Mouse (Mus musculus) hindbrain, embryonic 10.5 days (tissue): ENCODE data around the gene Gm10272. TPM values are rescaled to one million over a fixed set of nuclear protein-coding genes. Genes with fewer than 3 reads are reported as not detected.

Experiments
- DNase-seq: peaks from one replicate; pipeline ENCODE4 v3.0.0-alpha.2; 2017; ENCODE audit warnings: low spot score
- H3K27ac ChIP-seq: fragments of 300-500 bp; sonication (generic); 2 replicates; pipeline ENCODE4 v1.5.1; 2016; ENCODE audit warnings: mild to moderate bottlenecking, moderate library complexity
- H3K27me3 ChIP-seq: fragments of 300-500 bp; sonication (generic); 2 replicates; pipeline ENCODE4 v1.6.1; 2016; ENCODE audit warnings: mild to moderate bottlenecking; ENCODE audit not compliant: poor library complexity, insufficient read depth, severe bottlenecking
- H3K36me3 ChIP-seq: fragments of 300-500 bp; sonication (generic); 2 replicates; pipeline ENCODE4 v1.6.1; 2016; ENCODE audit warnings: mild to moderate bottlenecking, moderate library complexity
- H3K4me1 ChIP-seq: fragments of 300-500 bp; sonication (generic); replicated peaks from 2 replicates; pipeline ENCODE4 v1.6.1; 2016; ENCODE audit warnings: mild to moderate bottlenecking
- H3K4me3 ChIP-seq: fragments of 300-500 bp; sonication (generic); 2 replicates; pipeline ENCODE4 v1.5.1; 2016; ENCODE audit warnings: mild to moderate bottlenecking, moderate library complexity
- H3K9me3 ChIP-seq: fragments of 300-500 bp; sonication (generic); 2 replicates; pipeline ENCODE4 v1.6.1; 2016; ENCODE audit warnings: mild to moderate bottlenecking, moderate library complexity
- WGBS: fragments of 180-500 bp; shearing (Covaris S2); methylation state at CpG from one replicate; pipeline ENCODE4 v1.1.7; 2016; 5-methylcytosine and 5-hydroxymethylcytosine counted together
- polyA plus RNA-seq: library from polyadenylated mRNA; unstranded; fragments of >200 nt; fragmentation: Nextera tagmentation; extraction: Ambion mirVana; gene quantifications from 2 replicates; pipeline ENCODE4 v1.2.1, GENCODE M21; 2016

Gene Gm10272
- polyA plus RNA-seq = not detected in 2 replicates

GRCm38 (mm10) chr10:77706326-77706725, at the start of gene Gm10272:
Gene Gm10272 (plus strand): TSS chr10:77706626.
- H3K36me3 ChIP-seq = no peaks in the 10 kb centered on the region
- H3K4me3 ChIP-seq = no peak within 1 kb of the TSS
- no peak for DNase-seq
- H3K27ac ChIP-seq = no peak within 1 kb of the TSS
- H3K27me3 ChIP-seq = no peaks in the 10 kb centered on the region
- 84% methylated on average over 1 of the region's 1 CpGs for WGBS
- H3K4me1 ChIP-seq = no peaks in the 10 kb centered on the region
- peaks cover 36% of the 10 kb centered on the region for H3K9me3 ChIP-seq

- H3K4me3 ChIP-seq = no peak overlapping the region
- 80% methylated on average over 15 of the region's 15 CpGs for WGBS
- no peak for DNase-seq
- no peaks in the 10 kb centered on the region for H3K36me3 ChIP-seq
- H3K4me1 ChIP-seq = 0 out of 2 replicates have a peak, but pooled peaks cover 4% of the 10 kb centered on the region
- no peak overlapping the region for H3K27ac ChIP-seq
- H3K27me3 ChIP-seq = peaks cover under 1% of the 10 kb centered on the region; the same call in 1 of the 2 replicates
- peaks cover 10% of the 10 kb centered on the region; the same call in 1 of the 2 replicates for H3K9me3 ChIP-seq
Measured at GRCm38 (mm10) chr10:77658286-77658994, 48.0 kb upstream of the Gm10272 start.

- H3K27me3 ChIP-seq = peaks cover 12% of the 10 kb centered on the region
- WGBS = 60% methylated on average over 43 of the region's 43 CpGs
- no peaks in the 10 kb centered on the region for H3K36me3 ChIP-seq
- H3K9me3 ChIP-seq = peaks cover 10% of the 10 kb centered on the region; the same call in 1 of the 2 replicates
- no peak for DNase-seq
- 0 out of 2 replicates have a peak, but pooled peaks cover 3% of the 10 kb centered on the region for H3K4me1 ChIP-seq
- H3K27ac ChIP-seq = no peak overlapping the region
- H3K4me3 ChIP-seq = no peak overlapping the region
Measured at GRCm38 (mm10) chr10:77663949-77664665, 42.3 kb upstream of the Gm10272 start.

GRCm38 (mm10) chr10:77666342-77666741, 40.1 kb upstream of the Gm10272 start:
- Histone ChIP-seq H3K27me3 (peaks cover 12% of the 10 kb centered on the region), H3K36me3 (no peaks in the 10 kb centered on the region), H3K27ac (no peak overlapping the region), H3K9me3 (no peaks in the 10 kb centered on the region), H3K4me1 (0 out of 2 replicates have a peak, but pooled peaks cover 3% of the 10 kb centered on the region), H3K4me3 (no peak overlapping the region)
- WGBS = 83% methylated on average over 8 of the region's 8 CpGs
- no peak for DNase-seq

- DNase-seq = no peak
- 82% methylated on average over 4 of the region's 4 CpGs for WGBS
- 0 out of 2 replicates have a peak, but pooled peaks cover 3% of the 10 kb centered on the region for H3K4me1 ChIP-seq
Measured at GRCm38 (mm10) chr10:77667402-77667801, 39.0 kb upstream of the Gm10272 start.

GRCm38 (mm10) chr10:77670710-77671109, 35.7 kb upstream of the Gm10272 start:
- H3K36me3 ChIP-seq = no peaks in the 10 kb centered on the region
- DNase-seq = no peak
- H3K27me3 ChIP-seq = peaks cover 10% of the 10 kb centered on the region
- no peaks in the 10 kb centered on the region for H3K9me3 ChIP-seq
- WGBS = 76% methylated on average over 4 of the region's 4 CpGs
- H3K4me3 ChIP-seq = no peak overlapping the region
- peak overlapping the region; percentile 18; the same call in 1 of the 2 replicates for H3K27ac ChIP-seq
- peaks cover 13% of the 10 kb centered on the region for H3K4me1 ChIP-seq

More at GRCm38 (mm10) chr10:77667402-77667801, 39.0 kb upstream of the Gm10272 start:
- Histone ChIP-seq H3K27me3 (peaks cover 12% of the 10 kb centered on the region), H3K27ac (no peak overlapping the region), H3K9me3 (no peaks in the 10 kb centered on the region), H3K4me3 (no peak overlapping the region), H3K36me3 (no peaks in the 10 kb centered on the region)

GRCm38 (mm10) chr10:77671519-77671918, 34.9 kb upstream of the Gm10272 start:
- no peaks in the 10 kb centered on the region for H3K9me3 ChIP-seq
- no peak overlapping the region for H3K27ac ChIP-seq
- H3K4me3 ChIP-seq = no peak overlapping the region
- no peaks in the 10 kb centered on the region for H3K36me3 ChIP-seq
- no peak for DNase-seq
- 81% methylated on average over 4 of the region's 4 CpGs for WGBS
- H3K27me3 ChIP-seq = peaks cover 18% of the 10 kb centered on the region
- H3K4me1 ChIP-seq = peaks cover 13% of the 10 kb centered on the region

- H3K9me3 ChIP-seq = no peaks in the 10 kb centered on the region
- H3K27me3 ChIP-seq = peaks cover 41% of the 10 kb centered on the region
- H3K36me3 ChIP-seq = no peaks in the 10 kb centered on the region
- H3K4me3 ChIP-seq = no peak overlapping the region
- WGBS = 61% methylated on average over 13 of the region's 13 CpGs
- peaks cover 26% of the 10 kb centered on the region for H3K4me1 ChIP-seq
- DNase-seq = no peak
- no peak overlapping the region for H3K27ac ChIP-seq
Measured at GRCm38 (mm10) chr10:77673765-77674164, 32.7 kb upstream of the Gm10272 start.

- under 1% methylated on average over 35 of the region's 35 CpGs for WGBS
- DNase-seq = peak; percentile 36
- H3K4me3 ChIP-seq = peak overlapping the region; percentile 49
- H3K27ac ChIP-seq = no peak overlapping the region
- no peaks in the 10 kb centered on the region for H3K9me3 ChIP-seq
- no peaks in the 10 kb centered on the region for H3K36me3 ChIP-seq
- peaks cover 26% of the 10 kb centered on the region for H3K4me1 ChIP-seq
- H3K27me3 ChIP-seq = peaks cover 54% of the 10 kb centered on the region
Measured at GRCm38 (mm10) chr10:77677562-77677961, 28.9 kb upstream of the Gm10272 start.

GRCm38 (mm10) chr10:77682994-77683393, 23.4 kb upstream of the Gm10272 start:
- Histone ChIP-seq H3K27me3 (peaks cover 73% of the 10 kb centered on the region), H3K27ac (no peak overlapping the region), H3K9me3 (no peaks in the 10 kb centered on the region), H3K4me3 (no peak overlapping the region), H3K36me3 (no peaks in the 10 kb centered on the region), H3K4me1 (peaks cover 30% of the 10 kb centered on the region)
- DNase-seq = no peak
- 77% methylated on average over 7 of the region's 7 CpGs for WGBS

GRCm38 (mm10) chr10:77684181-77684580, 22.2 kb upstream of the Gm10272 start:
- Histone ChIP-seq H3K27ac (no peak overlapping the region), H3K9me3 (no peaks in the 10 kb centered on the region), H3K36me3 (no peaks in the 10 kb centered on the region), H3K4me1 (peaks cover 31% of the 10 kb centered on the region), H3K27me3 (peaks cover 73% of the 10 kb centered on the region), H3K4me3 (no peak overlapping the region)
- WGBS = 40% methylated on average over 8 of the region's 8 CpGs
- no peak for DNase-seq

GRCm38 (mm10) chr10:77685895-77686664, 20.3 kb upstream of the Gm10272 start, which contains the start of gene Tspear:
Gene Tspear (plus strand): TSS chr10:77686569.
- peaks cover 64% of the 10 kb centered on the region for H3K27me3 ChIP-seq
- DNase-seq = no peak
- no peaks in the 10 kb centered on the region for H3K36me3 ChIP-seq
- no peak within 1 kb of the TSS for H3K27ac ChIP-seq
- 6% methylated on average over 22 of the region's 22 CpGs for WGBS
- H3K9me3 ChIP-seq = no peaks in the 10 kb centered on the region
- peaks cover 43% of the 10 kb centered on the region for H3K4me1 ChIP-seq
- H3K4me3 ChIP-seq = no peak within 1 kb of the TSS
